Mouse (Mus musculus) telencephalon, adult 2 months (tissue): Measurements from ENCODE around the gene Pin1.
"Not testable (repeated sequence)": the region's sequence is repeated elsewhere in the genome, so short reads cannot be mapped to it uniquely, and the experiment has no call there.

Experiments used
- DNase-seq: peaks from one replicate; pipeline ENCODE4 v3.0.0-alpha.2; 2011; ENCODE audit warnings: low read depth, low spot score

Pin1 gene

GRCm38 (mm10) chr9:20651602-20652259 lies at the start of gene Pin1:
Gene Pin1 (plus strand): TSS chr9:20652095.
- peak; percentile 100 for DNase-seq

GRCm38 (mm10) chr9:20606269-20606668 lies 45.6 kb upstream of the Pin1 start:
- DNase-seq = no peak

DNA sequence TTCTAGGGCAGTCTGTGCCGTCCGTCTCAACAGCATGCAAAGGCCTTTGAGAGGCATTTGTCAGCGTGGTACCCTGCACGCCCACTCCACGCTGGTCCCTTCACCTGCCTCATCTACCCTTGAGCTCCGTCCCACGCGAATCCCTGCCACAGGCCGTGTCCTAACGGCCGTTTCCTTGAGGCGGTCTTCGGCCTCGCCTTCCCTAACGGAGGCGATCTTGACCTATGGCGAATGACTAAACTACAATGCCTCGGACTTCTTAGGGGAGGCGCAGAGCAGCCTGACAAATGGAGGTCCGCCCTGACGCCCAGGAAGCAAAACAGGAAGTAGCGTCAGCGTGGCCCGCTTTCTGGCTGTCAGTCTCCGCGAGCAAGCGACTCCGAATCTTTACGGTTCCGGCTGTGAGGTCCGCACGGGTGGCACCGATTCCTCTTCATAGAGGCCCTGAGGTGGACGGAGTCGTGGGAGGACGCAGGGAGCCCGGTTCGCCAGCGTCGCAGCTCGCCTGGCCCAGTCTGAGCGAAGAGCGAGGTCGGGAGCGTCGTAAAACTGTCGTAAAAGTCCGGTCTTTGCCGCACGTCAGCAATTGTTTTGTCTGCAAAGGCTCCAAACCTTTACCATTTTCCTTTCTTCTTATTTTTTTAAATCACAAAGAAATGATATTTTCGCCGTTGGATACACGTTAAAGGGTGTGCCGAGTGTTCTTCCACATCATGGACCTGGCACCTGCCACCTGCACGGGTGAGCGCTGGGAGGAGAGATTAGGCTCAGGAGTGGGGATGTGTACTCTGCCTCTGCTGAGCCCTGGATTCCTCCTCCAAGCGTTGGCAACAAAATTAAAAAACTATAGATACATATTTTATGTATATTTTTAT lies 44.6 kb upstream of the Pin1 start:
- DNase-seq = peak; percentile 94

GRCm38 (mm10) chr9:20609831-20610464 lies 41.9 kb upstream of the Pin1 start:
- DNase-seq = no peak

DNA sequence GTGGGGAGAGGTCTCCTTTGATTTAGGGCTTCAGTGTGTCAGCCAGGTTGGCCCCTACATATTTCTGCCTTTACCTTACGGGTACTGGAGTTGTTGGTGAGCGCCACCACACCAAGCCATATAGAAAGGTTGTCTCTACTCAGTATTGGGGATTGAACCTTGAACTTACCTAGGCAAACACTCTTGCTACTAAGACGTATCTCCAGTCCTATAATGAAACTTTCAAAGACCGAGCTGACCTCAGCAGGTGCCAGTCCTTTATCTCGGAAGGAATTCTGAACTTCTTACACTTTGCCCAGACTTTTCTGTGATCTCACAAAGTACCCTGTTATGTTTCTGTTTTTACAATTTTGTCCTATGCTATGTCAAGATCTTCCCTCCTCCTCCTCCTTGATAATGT lies 39.9 kb upstream of the Pin1 start:
- DNase-seq = no peak

DNA sequence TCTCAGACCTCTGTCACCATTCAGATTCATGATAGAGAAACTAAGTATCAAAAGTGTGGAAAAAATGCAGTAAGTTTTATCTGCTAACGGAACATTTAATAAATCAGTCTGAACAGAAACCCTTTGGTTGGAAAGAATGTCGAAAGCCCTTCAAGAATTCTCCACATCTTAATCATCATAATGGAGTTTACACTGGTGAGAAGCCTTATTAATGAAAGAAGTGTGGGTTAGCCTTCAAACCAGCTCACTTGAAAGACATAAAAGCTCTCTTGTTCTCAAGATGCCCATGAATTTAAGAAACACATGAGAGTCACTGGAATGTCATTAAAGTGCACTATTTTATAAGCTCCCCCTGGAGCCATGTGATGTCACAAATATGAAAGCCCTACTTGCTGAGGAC lies 35.2 kb upstream of the Pin1 start:
- DNase-seq = no peak

GRCm38 (mm10) chr9:20631332-20631731 lies 20.6 kb upstream of the Pin1 start:
- DNase-seq = no peak

- not testable (repeated sequence) for DNase-seq
These were observed 16.2 kb upstream of the Pin1 start for GRCm38 (mm10) chr9:20635676-20636075.

DNA sequence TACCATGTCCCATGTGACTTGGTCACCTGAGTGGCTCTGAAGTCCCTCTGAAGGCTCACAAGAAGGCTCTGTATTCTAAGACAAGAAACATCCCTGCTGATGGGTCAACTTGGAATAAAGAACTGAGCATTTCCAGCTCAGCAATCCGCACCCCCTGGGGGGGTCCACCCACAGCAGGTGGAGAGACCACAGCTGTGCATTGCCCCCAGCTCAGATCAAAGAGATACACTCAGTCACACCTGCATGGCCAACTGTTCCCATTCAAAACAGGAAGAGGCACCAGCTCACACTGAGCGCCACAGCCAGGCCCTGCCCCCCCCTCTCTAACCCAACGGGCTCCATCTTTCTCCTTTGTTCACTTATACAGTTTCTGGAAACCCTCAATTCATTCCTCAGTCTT lies 15.6 kb upstream of the Pin1 start:
- no peak for DNase-seq

GRCm38 (mm10) chr9:20636790-20637189 lies 15.1 kb upstream of the Pin1 start:
- no peak for DNase-seq

DNA sequence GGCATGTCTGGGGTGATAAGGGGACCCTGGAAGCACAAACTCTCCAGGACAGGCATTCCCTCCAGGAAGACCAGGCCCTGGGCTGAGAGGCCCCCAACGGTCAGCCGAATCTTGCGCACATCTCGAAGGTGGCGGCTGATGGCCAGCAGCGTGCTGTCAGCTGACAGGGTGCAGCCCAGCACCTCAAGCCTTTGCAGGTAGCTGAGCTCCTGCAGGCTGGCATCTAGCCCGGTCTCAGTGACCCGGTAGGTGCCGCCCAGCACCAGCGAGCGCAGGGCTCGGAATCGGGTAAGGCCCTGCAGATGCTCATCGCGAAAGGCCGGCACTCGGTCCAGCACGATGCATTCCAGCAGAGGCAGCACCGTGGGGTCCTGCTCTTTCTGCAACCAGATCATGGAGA lies 13.3 kb upstream of the Pin1 start:
- no peak for DNase-seq

GRCm38 (mm10) chr9:20639486-20639885 lies 12.4 kb upstream of the Pin1 start:
- DNase-seq = no peak

- DNase-seq = no peak
These were observed 10.4 kb upstream of the Pin1 start for GRCm38 (mm10) chr9:20641501-20641900.

DNA sequence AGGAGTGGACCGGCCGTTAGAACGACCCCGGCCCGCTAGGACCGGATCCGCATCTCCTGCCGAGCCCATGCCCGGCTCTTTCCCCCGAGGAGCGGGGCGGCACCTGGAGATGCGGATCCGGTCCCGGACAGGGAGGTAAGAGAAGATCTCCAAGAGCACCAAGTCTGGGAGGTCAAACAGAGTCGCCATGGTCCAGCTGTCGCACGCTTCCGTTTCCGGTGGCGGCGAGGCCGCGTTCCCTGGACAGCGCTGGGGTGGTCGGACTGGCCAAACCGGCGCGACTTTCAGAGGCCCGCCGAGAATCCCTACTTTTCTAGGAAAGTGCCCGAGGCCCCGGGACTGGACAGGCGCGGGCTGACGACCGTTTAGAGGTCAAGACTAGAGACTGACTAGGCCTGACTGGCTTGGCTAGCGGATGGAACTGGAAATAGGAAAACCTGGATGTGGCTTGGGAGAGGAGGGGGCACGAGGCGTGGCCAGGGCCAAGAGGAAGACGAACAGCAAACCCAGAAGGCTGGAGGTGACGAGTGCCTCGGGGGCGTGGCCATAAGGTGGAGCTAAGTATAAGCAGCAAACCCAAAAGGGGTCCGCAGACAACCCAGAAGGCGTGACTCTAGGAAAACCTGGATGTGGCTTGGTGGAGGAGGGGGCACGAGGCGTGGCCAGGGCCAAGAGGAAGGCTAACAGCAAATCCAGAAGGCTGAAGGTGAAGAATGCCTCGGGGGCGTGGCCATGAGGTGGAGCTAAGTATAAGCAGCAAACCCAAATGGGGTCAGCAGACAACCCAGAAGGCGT lies 9.6 kb upstream of the Pin1 start, which contains the start of gene Ubl5:
TSS of gene Ubl5 (plus strand) at position 778 of the 795 bp plus-strand sequence.
- DNase-seq = no peak

DNA sequence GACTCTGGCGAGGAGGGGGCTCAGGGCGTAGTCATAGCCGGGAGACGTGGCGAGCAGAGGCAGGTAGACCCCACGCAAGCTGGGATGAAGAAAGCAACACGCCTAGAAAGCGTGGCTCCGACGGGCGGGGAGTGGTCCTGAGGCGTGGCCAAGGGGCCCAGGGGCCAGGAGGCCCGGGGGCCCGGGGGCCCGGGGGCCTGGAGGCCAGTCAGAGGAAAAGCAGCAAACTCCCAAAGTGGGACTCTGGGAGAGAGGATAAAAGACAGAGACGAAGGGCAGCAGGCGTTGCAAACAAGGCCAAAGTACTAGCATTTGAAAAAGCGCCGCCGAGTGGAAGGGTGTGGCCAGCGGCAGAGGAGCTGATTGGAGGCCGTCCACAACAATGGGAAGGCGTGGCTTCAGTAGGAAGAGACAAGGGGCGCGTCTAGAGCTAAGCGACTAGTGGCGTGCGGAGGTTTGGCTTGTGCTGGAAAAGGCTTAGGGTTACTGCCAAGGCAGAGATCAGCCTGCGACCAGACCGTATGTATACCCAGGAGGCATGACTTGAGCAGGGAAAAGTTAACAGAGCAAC lies 8.9 kb upstream of the Pin1 start:
- DNase-seq = no peak

- DNase-seq = no peak
These were observed 8.1 kb upstream of the Pin1 start for GRCm38 (mm10) chr9:20643781-20644180.

GRCm38 (mm10) chr9:20644360-20645081 lies 7.4 kb upstream of the Pin1 start, which contains the start of gene Fbxl12:
Gene Fbxl12 (minus strand): TSS chr9:20644767.
- peak; percentile 90 for DNase-seq

- no peak for DNase-seq
These were observed 6.8 kb upstream of the Pin1 start for GRCm38 (mm10) chr9:20645121-20645520.

DNA sequence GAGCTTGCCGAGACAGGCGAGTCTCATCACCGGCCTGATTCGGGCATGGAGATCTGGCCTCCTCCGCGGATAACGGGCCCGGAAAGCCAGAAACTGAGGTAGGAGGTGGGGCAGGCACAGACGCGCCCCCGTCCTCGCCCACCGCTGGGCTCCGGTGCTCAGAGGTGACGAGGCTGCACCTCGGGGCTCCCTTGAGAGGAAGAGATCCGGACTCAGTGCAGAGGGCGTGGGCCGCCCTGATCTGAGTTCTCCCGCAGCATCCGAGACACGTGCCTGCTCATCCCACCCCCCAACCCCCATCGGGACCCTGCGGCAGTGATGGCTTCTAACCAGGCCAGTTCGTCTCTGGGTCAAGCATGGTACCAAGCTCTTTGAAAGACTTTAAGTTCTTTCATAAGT lies 364 bp downstream of the Pin1 start:
- DNase-seq = no peak

DNA sequence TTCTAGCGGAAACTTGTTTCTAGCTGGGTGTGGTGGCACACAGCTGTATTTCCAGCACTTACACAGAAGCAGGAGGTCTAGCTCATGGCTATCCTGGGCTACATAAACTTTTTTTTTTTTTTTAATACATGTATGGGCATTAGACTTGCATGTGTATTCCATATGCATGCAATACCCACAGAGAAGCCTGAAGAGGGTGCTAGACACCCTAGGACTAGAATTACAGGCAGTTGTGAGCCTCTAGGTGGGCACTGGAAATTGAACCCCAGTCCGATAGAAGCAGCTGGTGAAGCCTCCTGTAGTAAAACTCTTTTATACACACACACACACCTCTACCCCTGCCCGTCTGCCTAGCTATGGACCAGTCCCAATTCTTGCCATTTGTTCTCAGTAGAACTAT lies 2.0 kb downstream of the Pin1 start:
- no peak for DNase-seq

DNA sequence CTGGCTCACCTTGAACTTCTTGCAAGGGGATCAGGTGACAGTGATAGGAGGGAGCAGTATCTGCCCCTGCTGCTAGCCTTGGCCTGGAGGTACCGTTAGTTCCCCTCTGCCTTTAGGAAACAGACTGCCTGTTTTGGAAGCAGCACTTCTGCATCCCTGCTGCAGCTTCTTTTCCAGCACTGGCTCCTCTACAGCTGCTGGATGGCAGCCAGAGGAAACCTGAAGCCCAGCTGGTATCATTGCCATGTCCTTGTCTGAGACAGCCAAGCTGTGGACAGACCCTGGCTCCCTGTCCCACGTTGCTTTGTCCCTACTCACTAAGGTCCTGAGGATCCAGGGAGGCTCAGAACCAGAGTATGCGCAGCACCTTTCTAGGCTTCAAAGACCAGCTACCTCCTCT lies 5.7 kb downstream of the Pin1 start:
- no peak for DNase-seq
